Mouse (Mus musculus): ENCODE measurements around the gene Rbfox1.

- no peak for TF ChIP-seq POLR2A (IDR thresholded peaks at IDR 0.05; ENCODE audit: borderline replicate concordance, extremely low read depth, low read depth, low read length)
- no peak for TF ChIP-seq CTCF (IDR thresholded peaks at IDR 0.05; ENCODE audit: insufficient read depth, low read length)
These were observed 1098.8 kb downstream of the Rbfox1 start for GRCm38 (mm10) chr16:6983947-6984346.

Measured in lung, adult 2 months (tissue).